Mouse (Mus musculus) lung, postnatal 0 days (tissue): ENCODE results near the gene Bmp5. TPM values are rescaled to one million over a fixed set of nuclear protein-coding genes. Genes with fewer than 3 reads are reported as not detected.

Source experiments
- ATAC-seq: fragments of 200-750 bp; cut with Nextera tagmentation; 2 replicates; pipeline ENCODE4 v1.8.0; 2017; ENCODE audit warnings: moderate library complexity
- DNase-seq: peaks from one replicate; pipeline ENCODE4 v3.0.0-alpha.2; 2016; ENCODE audit warnings: low spot score
- H3K27ac ChIP-seq: fragments of 300-500 bp; sonication (generic); 2 replicates; pipeline ENCODE4 v1.5.1; 2014; ENCODE audit warnings: antibody characterized with exemption, mild to moderate bottlenecking, low read length, mixed read lengths
- H3K27me3 ChIP-seq: fragments of 300-500 bp; sonication (generic); replicated peaks from 2 replicates; pipeline ENCODE4 v1.6.1; 2014; ENCODE audit warnings: low read length, mixed read lengths; ENCODE audit not compliant: insufficient read depth
- H3K36me3 ChIP-seq: fragments of 300-500 bp; sonication (generic); 2 replicates; pipeline ENCODE4 v1.6.1; 2014; ENCODE audit warnings: low read length, mixed read lengths; ENCODE audit not compliant: insufficient read depth
- H3K4me1 ChIP-seq: fragments of 300-500 bp; sonication (generic); 2 replicates; pipeline ENCODE4 v1.6.1; 2014; ENCODE audit warnings: antibody characterized with exemption, low read depth, low read length, mixed read lengths; ENCODE audit not compliant: insufficient read depth
- H3K4me2 ChIP-seq: fragments of 300-500 bp; sonication (generic); replicated peaks from 2 replicates; pipeline ENCODE4 v1.6.1; 2014; ENCODE audit warnings: low read depth, mild to moderate bottlenecking, low read length, moderate library complexity, mixed read lengths
- H3K4me3 ChIP-seq: fragments of 300-500 bp; sonication (generic); 2 replicates; pipeline ENCODE4 v1.5.1; 2014; ENCODE audit warnings: low read depth, low read length
- H3K9ac ChIP-seq: fragments of 300-500 bp; sonication (generic); replicated peaks from 2 replicates; pipeline ENCODE4 v1.6.1; 2014; ENCODE audit warnings: low read depth, mild to moderate bottlenecking
- H3K9me3 ChIP-seq: fragments of 300-500 bp; sonication (generic); 2 replicates; pipeline ENCODE4 v1.6.1; 2016; ENCODE audit warnings: low read length, mixed read lengths
- CTCF ChIP-seq: IDR thresholded peaks from 2 replicates; pipeline ENCODE4 v1.5.1; 2016; ENCODE audit warnings: antibody characterized with exemption, mild to moderate bottlenecking
- EP300 ChIP-seq: IDR thresholded peaks from 2 replicates; pipeline ENCODE4 v1.6.1; 2016; ENCODE audit warnings: antibody characterized with exemption, mild to moderate bottlenecking, control low read depth
- WGBS: fragments of 180-500 bp; shearing (Covaris S2); extraction: QIAGEN DNeasy Blood & Tissue Kit; methylation state at CpG from one replicate; pipeline ENCODE4 v1.1.7; 2014; 5-methylcytosine and 5-hydroxymethylcytosine counted together
- polyA plus RNA-seq: library from polyadenylated mRNA; unstranded; fragments of >200 nt; fragmentation: Nextera tagmentation; extraction: Ambion mirVana; gene quantifications from 2 replicates; pipeline ENCODE4 v1.2.1, GENCODE M21; 2015

Gene Bmp5
- polyA plus RNA-seq: 14.7 and 18.0 TPM in 2 replicates

DNA sequence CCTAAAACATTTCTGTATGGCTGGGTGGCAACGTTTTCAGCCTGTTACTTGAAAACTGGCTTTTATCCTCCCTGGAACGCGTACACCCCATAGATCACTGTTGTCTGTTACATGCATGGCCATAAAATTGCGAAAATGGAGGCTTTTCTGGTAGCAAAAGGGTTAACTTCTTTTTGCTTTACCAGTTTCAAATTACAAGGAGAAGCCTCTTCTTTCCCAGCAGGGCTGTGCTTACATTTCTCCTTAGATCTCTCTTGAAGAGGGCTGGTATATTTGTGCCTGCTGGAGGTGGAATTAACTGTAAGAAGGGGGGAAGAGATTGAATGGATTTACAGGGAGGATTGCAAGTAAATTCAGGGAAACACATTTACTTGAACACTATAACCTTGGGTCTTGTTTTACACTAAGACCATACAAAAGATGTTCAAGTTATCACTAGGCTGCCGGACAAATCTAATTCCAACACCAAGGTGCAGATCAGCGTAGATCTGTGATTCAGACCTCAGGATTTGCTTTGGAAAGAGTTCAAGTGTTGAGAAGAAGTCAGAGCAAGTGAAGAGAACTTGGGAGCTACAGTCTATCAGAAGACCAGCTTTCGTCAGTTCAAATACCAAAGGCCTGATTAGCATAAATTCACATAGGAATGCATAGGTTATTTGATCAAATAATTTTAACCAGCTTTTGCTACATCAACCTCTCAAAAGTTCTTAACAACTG is at the start of gene Bmp5:
Bmp5 (plus strand) TSS at position 236 of the 717 bp plus-strand sequence.
- Histone ChIP-seq H3K36me3 (no peaks in the 10 kb centered on the region), H3K4me3 (peak within 1 kb of the TSS; percentile 41), H3K27ac (peak within 1 kb of the TSS; percentile 86), H3K4me1 (no peaks in the 10 kb centered on the region), H3K4me2 (peak within 1 kb of the TSS; percentile 51), H3K9me3 (no peaks in the 10 kb centered on the region), H3K27me3 (no peaks in the 10 kb centered on the region), H3K9ac (peak within 1 kb of the TSS; percentile 59)
- TF ChIP-seq EP300 (peak; percentile 53; the same call in 1 of the 2 replicates), CTCF (no peak)
- ATAC-seq (peak; percentile 55), DNase-seq (peak; percentile 87)
- WGBS: 15% methylated on average over 7 of the region's 7 CpGs

- WGBS: 21% methylated on average over 5 of the region's 5 CpGs
- no peak overlapping the region for H3K9ac ChIP-seq
Observed at GRCm38 (mm10) chr9:75760075-75760474, 15.1 kb upstream of the Bmp5 start.

GRCm38 (mm10) chr9:75761567-75761966 is 13.6 kb upstream of the Bmp5 start:
- Histone ChIP-seq H3K27me3 (no peaks in the 10 kb centered on the region), H3K4me3 (no peak overlapping the region), H3K9me3 (no peaks in the 10 kb centered on the region), H3K4me1 (no peaks in the 10 kb centered on the region), H3K36me3 (no peaks in the 10 kb centered on the region), H3K4me2 (no peak overlapping the region), H3K27ac (no peak overlapping the region), H3K9ac (no peak overlapping the region)
- WGBS: 87% methylated on average over 2 of the region's 2 CpGs
- ATAC-seq: no peak
- DNase-seq: no peak
- TF ChIP-seq EP300: no peak
- TF ChIP-seq CTCF: no peak

More at GRCm38 (mm10) chr9:75760075-75760474, 15.1 kb upstream of the Bmp5 start:
- Histone ChIP-seq H3K27me3 (no peaks in the 10 kb centered on the region), H3K4me2 (no peak overlapping the region), H3K9me3 (no peaks in the 10 kb centered on the region), H3K4me3 (no peak overlapping the region), H3K4me1 (no peaks in the 10 kb centered on the region), H3K36me3 (no peaks in the 10 kb centered on the region), H3K27ac (no peak overlapping the region)
- peak; percentile 71 for TF ChIP-seq CTCF
- TF ChIP-seq EP300: no peak
- DNase-seq (peak; percentile 50), ATAC-seq (no peak)

DNA sequence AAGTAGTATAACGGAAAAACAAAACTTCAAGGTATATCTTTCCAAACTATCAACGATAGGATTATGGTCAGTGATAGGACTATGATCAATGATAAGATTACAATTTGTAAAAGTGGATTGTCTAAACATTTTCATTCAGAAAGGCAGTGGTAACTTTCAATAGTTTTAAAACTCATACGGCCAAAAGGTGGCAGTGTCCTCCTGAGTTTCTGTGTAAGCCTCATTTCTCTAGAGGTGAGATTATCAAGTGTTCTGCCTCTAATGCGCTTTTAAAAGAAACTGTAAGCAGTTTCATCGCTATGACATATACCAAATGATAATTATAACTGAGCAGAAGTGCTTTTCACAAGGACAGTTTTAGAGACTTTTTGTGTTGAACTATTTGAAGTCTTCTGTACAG is 12.7 kb upstream of the Bmp5 start:
- no peak overlapping the region for H3K4me3 ChIP-seq
- H3K9ac ChIP-seq: no peak overlapping the region
- peak; percentile 85 for DNase-seq
- ATAC-seq: no peak
- H3K27ac ChIP-seq: no peak overlapping the region
- no peak overlapping the region for H3K4me2 ChIP-seq
- no peaks in the 10 kb centered on the region for H3K9me3 ChIP-seq
- H3K36me3 ChIP-seq: no peaks in the 10 kb centered on the region
- H3K27me3 ChIP-seq: no peaks in the 10 kb centered on the region
- TF ChIP-seq CTCF (peak; percentile 74), EP300 (no peak)
- no peaks in the 10 kb centered on the region for H3K4me1 ChIP-seq
- 17% methylated on average over 5 of the region's 5 CpGs for WGBS

- TF ChIP-seq EP300 (peak; percentile 51; the same call in 1 of the 2 replicates), CTCF (no peak)
- H3K4me3 ChIP-seq: no peak overlapping the region
- H3K27ac ChIP-seq: no peak overlapping the region
- no peak overlapping the region; the same call in 1 of the 2 replicates for H3K4me2 ChIP-seq
- peak; percentile 86 for DNase-seq
- H3K9me3 ChIP-seq: no peaks in the 10 kb centered on the region
- no peaks in the 10 kb centered on the region for H3K4me1 ChIP-seq
- 72% methylated on average over 7 of the region's 7 CpGs for WGBS
- H3K27me3 ChIP-seq: no peaks in the 10 kb centered on the region
- ATAC-seq: peak; percentile 71
- H3K9ac ChIP-seq: no peak overlapping the region
- H3K36me3 ChIP-seq: no peaks in the 10 kb centered on the region
Observed at GRCm38 (mm10) chr9:75764792-75765191, 10.4 kb upstream of the Bmp5 start.

- ATAC-seq (no peak), DNase-seq (no peak)
- TF ChIP-seq CTCF (no peak), EP300 (no peak)
- Histone ChIP-seq H3K9ac (no peak overlapping the region), H3K4me3 (no peak overlapping the region), H3K4me1 (no peaks in the 10 kb centered on the region), H3K27ac (no peak overlapping the region), H3K27me3 (no peaks in the 10 kb centered on the region), H3K9me3 (no peaks in the 10 kb centered on the region), H3K4me2 (no peak overlapping the region), H3K36me3 (no peaks in the 10 kb centered on the region)
- 60% methylated on average over 5 of the region's 5 CpGs for WGBS
Observed at GRCm38 (mm10) chr9:75766521-75766920, 8.6 kb upstream of the Bmp5 start.
